Mouse (Mus musculus): ENCODE measurements around the gene Acvr1b. TPM values are rescaled to one million over a fixed set of nuclear protein-coding genes. Genes with fewer than 3 reads are reported as not detected.
A peak's percentile ranks its signal among the peaks of the same experiment; 100 is the strongest.

The Acvr1b gene
- polyA plus RNA-seq, 1 experiment from 2014 or later: 5.4 TPM

GRCm38 (mm10) chr15:101233183-101233582 is 59.3 kb downstream of the Acvr1b start:
- H3K27me3 ChIP-seq (ENCODE audit: low read depth, poor library complexity, severe bottlenecking): peaks cover 55% of the 10 kb centered on the region
- no peak for DNase-seq (ENCODE audit: low spot score)
- no peak overlapping the region for H3K4me3 ChIP-seq
- 92% methylated on average over 3 of the region's 3 CpGs for WGBS
- H3K9me3 ChIP-seq (replicated peaks): peaks cover 6% of the 10 kb centered on the region
- H3K36me3 ChIP-seq: peaks cover 39% of the 10 kb centered on the region
- no peak overlapping the region for H3K27ac ChIP-seq (replicated peaks)
- H3K4me1 ChIP-seq: peaks cover 41% of the 10 kb centered on the region

GRCm38 (mm10) chr15:101233641-101234275 is 59.9 kb downstream of the Acvr1b start:
- Histone ChIP-seq H3K27ac (replicated peaks) (no peak overlapping the region), H3K4me3 (no peak overlapping the region), H3K4me1 (peaks cover 40% of the 10 kb centered on the region), H3K9me3 (replicated peaks) (peaks cover 6% of the 10 kb centered on the region), H3K27me3 (ENCODE audit: low read depth, poor library complexity, severe bottlenecking) (peaks cover 61% of the 10 kb centered on the region), H3K36me3 (peaks cover 37% of the 10 kb centered on the region)
- WGBS: 28% methylated on average over 11 of the region's 11 CpGs
- DNase-seq (ENCODE audit: low spot score): no peak

GRCm38 (mm10) chr15:101234611-101235341 is 60.9 kb downstream of the Acvr1b start:
- Histone ChIP-seq H3K27me3 (ENCODE audit: low read depth, poor library complexity, severe bottlenecking) (peaks cover 63% of the 10 kb centered on the region), H3K4me1 (peaks cover 44% of the 10 kb centered on the region), H3K27ac (replicated peaks) (0 out of 2 replicates have a peak overlapping the region, but pooled peaks have one; percentile 19), H3K9me3 (replicated peaks) (peaks cover 6% of the 10 kb centered on the region), H3K36me3 (peaks cover 27% of the 10 kb centered on the region), H3K4me3 (no peak overlapping the region)
- no peak for DNase-seq (ENCODE audit: low spot score)
- 75% methylated on average over 10 of the region's 10 CpGs for WGBS

- H3K4me1 ChIP-seq: peaks cover 44% of the 10 kb centered on the region
- peak overlapping the region; percentile 19; the same call in 1 of the 2 replicates for H3K27ac ChIP-seq (replicated peaks)
Observed at GRCm38 (mm10) chr15:101235342-101235698, 61.5 kb downstream of the Acvr1b start.

GRCm38 (mm10) chr15:101235728-101236327 is 62.0 kb downstream of the Acvr1b start:
- H3K27ac ChIP-seq (replicated peaks): peak overlapping the region; percentile 19; the same call in 1 of the 2 replicates
- H3K9me3 ChIP-seq (replicated peaks): peaks cover 6% of the 10 kb centered on the region
- H3K4me1 ChIP-seq: peaks cover 43% of the 10 kb centered on the region
- DNase-seq (ENCODE audit: low spot score): no peak
- 56% methylated on average over 12 of the region's 12 CpGs for WGBS
- peaks cover 60% of the 10 kb centered on the region for H3K27me3 ChIP-seq (ENCODE audit: low read depth, poor library complexity, severe bottlenecking)
- no peak overlapping the region for H3K4me3 ChIP-seq
- peaks cover 16% of the 10 kb centered on the region for H3K36me3 ChIP-seq

More at GRCm38 (mm10) chr15:101235342-101235698, 61.5 kb downstream of the Acvr1b start:
- no peak for DNase-seq (ENCODE audit: low spot score)
- Histone ChIP-seq H3K4me3 (no peak overlapping the region), H3K36me3 (peaks cover 21% of the 10 kb centered on the region), H3K9me3 (replicated peaks) (peaks cover 6% of the 10 kb centered on the region), H3K27me3 (ENCODE audit: low read depth, poor library complexity, severe bottlenecking) (peaks cover 63% of the 10 kb centered on the region)
- WGBS: 38% methylated on average over 5 of the region's 5 CpGs

- WGBS: 9% methylated on average over 3 of the region's 3 CpGs
- peak; percentile 74 for DNase-seq (ENCODE audit: low spot score)
- H3K4me1 ChIP-seq: peaks cover 41% of the 10 kb centered on the region
Observed at GRCm38 (mm10) chr15:101236878-101237277, 63.0 kb downstream of the Acvr1b start.

GRCm38 (mm10) chr15:101238885-101239511 is 65.1 kb downstream of the Acvr1b start:
- peak; percentile 77 for DNase-seq (ENCODE audit: low spot score)
- Histone ChIP-seq H3K36me3 (no peaks in the 10 kb centered on the region), H3K9me3 (replicated peaks) (no peaks in the 10 kb centered on the region), H3K4me3 (peak overlapping the region; percentile 54), H3K4me1 (peaks cover 26% of the 10 kb centered on the region), H3K27me3 (ENCODE audit: low read depth, poor library complexity, severe bottlenecking) (peaks cover 42% of the 10 kb centered on the region), H3K27ac (replicated peaks) (peak overlapping the region; percentile 78)
- WGBS: 8% methylated on average over 28 of the region's 28 CpGs

More at GRCm38 (mm10) chr15:101236878-101237277, 63.0 kb downstream of the Acvr1b start:
- Histone ChIP-seq H3K27me3 (ENCODE audit: low read depth, poor library complexity, severe bottlenecking) (peaks cover 54% of the 10 kb centered on the region), H3K9me3 (replicated peaks) (no peaks in the 10 kb centered on the region), H3K4me3 (no peak overlapping the region), H3K36me3 (peaks cover 6% of the 10 kb centered on the region), H3K27ac (replicated peaks) (no peak overlapping the region)

- Histone ChIP-seq H3K27ac (replicated peaks) (no peak overlapping the region), H3K4me1 (peaks cover 26% of the 10 kb centered on the region), H3K9me3 (replicated peaks) (no peaks in the 10 kb centered on the region), H3K27me3 (ENCODE audit: low read depth, poor library complexity, severe bottlenecking) (peaks cover 41% of the 10 kb centered on the region), H3K4me3 (no peak overlapping the region), H3K36me3 (no peaks in the 10 kb centered on the region)
- no peak for DNase-seq (ENCODE audit: low spot score)
- 64% methylated on average over 8 of the region's 8 CpGs for WGBS
Observed at GRCm38 (mm10) chr15:101239821-101240220, 66.0 kb downstream of the Acvr1b start.

- no peaks in the 10 kb centered on the region for H3K36me3 ChIP-seq
- 14% methylated on average over 10 of the region's 10 CpGs for WGBS
- DNase-seq (ENCODE audit: low spot score): peak; percentile 81
- peak overlapping the region; percentile 27 for H3K4me3 ChIP-seq
- peaks cover 31% of the 10 kb centered on the region for H3K27me3 ChIP-seq (ENCODE audit: low read depth, poor library complexity, severe bottlenecking)
- peaks cover 22% of the 10 kb centered on the region for H3K4me1 ChIP-seq
- H3K27ac ChIP-seq (replicated peaks): no peak overlapping the region
- H3K9me3 ChIP-seq (replicated peaks): no peaks in the 10 kb centered on the region
Observed at GRCm38 (mm10) chr15:101240799-101241204, 66.9 kb downstream of the Acvr1b start.

- peaks cover 29% of the 10 kb centered on the region for H3K27me3 ChIP-seq (ENCODE audit: low read depth, poor library complexity, severe bottlenecking)
- DNase-seq (ENCODE audit: low spot score): no peak
Observed at GRCm38 (mm10) chr15:101241236-101241635, 67.4 kb downstream of the Acvr1b start.

GRCm38 (mm10) chr15:101241853-101242252 is 68.0 kb downstream of the Acvr1b start:
- H3K9me3 ChIP-seq (replicated peaks): no peaks in the 10 kb centered on the region
- no peak overlapping the region for H3K27ac ChIP-seq (replicated peaks)
- 74% methylated on average over 9 of the region's 9 CpGs for WGBS
- DNase-seq (ENCODE audit: low spot score): no peak
- no peak overlapping the region for H3K4me3 ChIP-seq
- no peaks in the 10 kb centered on the region for H3K36me3 ChIP-seq
- peaks cover 29% of the 10 kb centered on the region for H3K27me3 ChIP-seq (ENCODE audit: low read depth, poor library complexity, severe bottlenecking)
- H3K4me1 ChIP-seq: peaks cover 28% of the 10 kb centered on the region

More at GRCm38 (mm10) chr15:101241236-101241635, 67.4 kb downstream of the Acvr1b start:
- H3K36me3 ChIP-seq: no peaks in the 10 kb centered on the region
- no peak overlapping the region for H3K4me3 ChIP-seq
- peaks cover 22% of the 10 kb centered on the region for H3K4me1 ChIP-seq
- H3K9me3 ChIP-seq (replicated peaks): no peaks in the 10 kb centered on the region
- 70% methylated on average over 9 of the region's 9 CpGs for WGBS
- H3K27ac ChIP-seq (replicated peaks): no peak overlapping the region

GRCm38 (mm10) chr15:101242645-101243044 is 68.8 kb downstream of the Acvr1b start:
- 24% methylated on average over 8 of the region's 8 CpGs for WGBS
- Histone ChIP-seq H3K27me3 (ENCODE audit: low read depth, poor library complexity, severe bottlenecking) (peaks cover 21% of the 10 kb centered on the region), H3K9me3 (replicated peaks) (no peaks in the 10 kb centered on the region), H3K27ac (replicated peaks) (no peak overlapping the region), H3K4me1 (peaks cover 33% of the 10 kb centered on the region), H3K4me3 (no peak overlapping the region), H3K36me3 (no peaks in the 10 kb centered on the region)
- no peak for DNase-seq (ENCODE audit: low spot score)

Data from midbrain, embryonic 10.5 days (tissue).